9 mouse cellular contexts compared by ENCODE assay signal in the genomic region with DNA sequence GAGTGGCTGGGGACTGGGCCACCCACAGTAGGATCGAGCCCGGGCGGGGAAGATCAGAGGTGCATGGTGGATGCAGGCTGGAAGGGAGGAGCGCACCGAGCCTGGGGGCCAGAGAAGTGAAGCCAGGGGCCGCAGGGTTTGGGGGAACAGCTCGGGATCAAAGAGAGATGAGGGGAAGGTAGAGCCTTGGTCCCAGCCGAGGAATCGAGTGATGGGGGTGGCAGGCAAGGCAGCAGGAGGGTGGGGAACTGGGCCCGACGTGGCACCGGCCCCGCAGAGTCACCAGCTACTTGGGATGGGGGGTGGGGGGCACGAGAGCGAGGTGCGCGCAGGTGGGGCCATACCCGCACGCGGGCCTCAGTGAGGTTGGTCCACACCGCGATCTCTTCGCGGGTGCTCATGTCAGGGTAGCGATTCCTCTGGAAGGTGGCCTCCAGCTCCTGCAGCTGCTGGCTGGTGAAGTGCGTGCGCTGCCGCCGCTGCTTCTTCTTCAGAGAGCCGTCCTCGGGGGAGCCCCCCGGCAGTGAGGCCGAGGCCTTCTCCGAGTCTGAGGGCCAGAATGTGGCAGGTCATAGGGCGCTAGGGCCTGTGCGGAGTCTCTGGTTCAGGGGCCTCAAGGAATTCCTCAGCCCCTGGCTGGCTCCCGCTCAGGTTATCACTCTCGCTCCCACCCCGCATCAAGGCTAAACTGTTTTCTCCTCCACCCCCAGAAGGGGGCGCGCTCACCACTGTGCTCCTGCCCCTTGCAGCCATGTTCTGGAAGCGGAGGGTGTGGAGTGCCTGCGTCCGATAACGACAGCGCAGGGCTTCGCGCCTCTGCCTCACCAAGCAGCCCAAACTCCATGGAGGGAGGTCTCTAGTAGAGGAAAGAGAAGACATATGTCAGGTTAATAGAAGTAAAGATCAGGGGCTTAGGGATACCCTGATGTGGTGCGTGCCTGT. TPM values are rescaled to one million over a fixed set of nuclear protein-coding genes. Genes with fewer than 3 reads are reported as not detected.
DNase-seq lines count a peak whose midpoint lies in the region; ATAC-seq and TF ChIP-seq lines count a peak whose summit lies in the region.
"Had no signal": no experiment of that assay in that cellular context is flagged by ENCODE, and none has a peak within 500 bp of the region (broad histone marks: within the 10 kb centered on the region; RNA-seq: fewer than 3 reads in every experiment).

No protein-coding gene starts in this region.

- peak; percentile 56 for DNase-seq in adrenal gland, adult 8-10 months
- DNase-seq in liver, postnatal 0 days = peak; percentile 88
- peak; percentile 76 for DNase-seq in testis, postnatal 14 days (ENCODE audit: low spot score)

- H3K4me3 ChIP-seq in C2C12 (ENCODE audit: insufficient read depth, poor library complexity, severe bottlenecking) = no peak overlapping the region
- peak overlapping the region; percentile 37; the same call in 1 of the 2 replicates for H3K4me3 ChIP-seq in embryonic fibroblast, embryonic 13.5 days (ENCODE audit: insufficient read depth, low read length)
- H3K4me3 ChIP-seq in heart, embryonic 11.5 days (ENCODE audit: low read depth, low read length) = peak overlapping the region; percentile 58
- H3K4me3 ChIP-seq in kidney, embryonic 14.5 days (ENCODE audit: low read length) = peak overlapping the region; percentile 51
- H3K4me3 ChIP-seq in liver, postnatal 0 days (ENCODE audit: low read depth, low read length) = peak overlapping the region; percentile 55
- peak overlapping the region; percentile 59 for H3K4me3 ChIP-seq in neural tube, embryonic 13.5 days

- TF ChIP-seq EP300 in liver, postnatal 0 days (IDR thresholded peaks at IDR 0.05; ENCODE audit: low read depth) = no peak

- no peaks in the 10 kb centered on the region for H3K27me3 ChIP-seq in C2C12 (ENCODE audit: control insufficient read depth, insufficient read depth, insufficient read length)
- peaks cover 71% of the 10 kb centered on the region for H3K27me3 ChIP-seq in heart, embryonic 11.5 days (ENCODE audit: control insufficient read depth, insufficient read depth, low read length)
- peaks cover 71% of the 10 kb centered on the region for H3K27me3 ChIP-seq in kidney, embryonic 14.5 days (ENCODE audit: control insufficient read depth, insufficient read depth, low read length)
- peaks cover 77% of the 10 kb centered on the region for H3K27me3 ChIP-seq in liver, postnatal 0 days (ENCODE audit: insufficient read depth, low read length)
- peaks cover 94% of the 10 kb centered on the region for H3K27me3 ChIP-seq in neural tube, embryonic 13.5 days

- H3K4me1 ChIP-seq in embryonic fibroblast, embryonic 13.5 days (ENCODE audit: control insufficient read depth, insufficient read depth, low read length) = no peaks in the 10 kb centered on the region
- H3K4me1 ChIP-seq in heart, embryonic 11.5 days (ENCODE audit: control insufficient read depth, insufficient read depth, low read length) = peaks cover 29% of the 10 kb centered on the region
- H3K4me1 ChIP-seq in kidney, embryonic 14.5 days (ENCODE audit: control insufficient read depth, insufficient read depth, low read length) = peaks cover 20% of the 10 kb centered on the region
- H3K4me1 ChIP-seq in liver, postnatal 0 days (ENCODE audit: insufficient read depth) = peaks cover 19% of the 10 kb centered on the region
- peaks cover 34% of the 10 kb centered on the region for H3K4me1 ChIP-seq in neural tube, embryonic 13.5 days (replicated peaks)

- H3K36me3 ChIP-seq in C2C12 (ENCODE audit: control insufficient read depth, insufficient read depth) = no peaks in the 10 kb centered on the region
- H3K36me3 ChIP-seq in heart, embryonic 11.5 days (ENCODE audit: control insufficient read depth, insufficient read depth, low read length) = no peaks in the 10 kb centered on the region
- H3K36me3 ChIP-seq in kidney, embryonic 14.5 days (ENCODE audit: control insufficient read depth, insufficient read depth, low read length) = no peaks in the 10 kb centered on the region
- H3K36me3 ChIP-seq in liver, postnatal 0 days (replicated peaks; ENCODE audit: insufficient read depth, low read length) = no peaks in the 10 kb centered on the region
- no peaks in the 10 kb centered on the region for H3K36me3 ChIP-seq in neural tube, embryonic 13.5 days

- no peak for TF ChIP-seq POLR2A in embryonic fibroblast, embryonic 13.5 days (IDR thresholded peaks at IDR 0.05; ENCODE audit: low read depth, low read length)

- WGBS in heart, embryonic 11.5 days (ENCODE audit: insufficient replicate concordance) = 2% methylated on average over 46 of the region's 49 CpGs
- 2% methylated on average over 49 of the region's 49 CpGs for WGBS in kidney, embryonic 14.5 days
- 2% methylated on average over 41 of the region's 49 CpGs for WGBS in liver, postnatal 0 days (ENCODE audit: insufficient replicate concordance)
- 3% methylated on average over 48 of the region's 49 CpGs for WGBS in neural tube, embryonic 13.5 days

- H3K79me3 ChIP-seq in C2C12 (ENCODE audit: low read depth) = no peaks in the 10 kb centered on the region

- H3K27ac ChIP-seq in embryonic fibroblast, embryonic 13.5 days (ENCODE audit: insufficient read depth, low read length) = no peak overlapping the region
- H3K27ac ChIP-seq in heart, embryonic 11.5 days (ENCODE audit: low read depth, low read length) = no peak overlapping the region
- no peak overlapping the region for H3K27ac ChIP-seq in kidney, embryonic 14.5 days (ENCODE audit: low read depth, low read length)
- no peak overlapping the region for H3K27ac ChIP-seq in liver, postnatal 0 days (ENCODE audit: low read depth)
- H3K27ac ChIP-seq in neural tube, embryonic 13.5 days (replicated peaks) = no peak overlapping the region

- H3K9ac ChIP-seq in heart, embryonic 11.5 days (ENCODE audit: low read depth, low read length) = no peak overlapping the region
- no peak overlapping the region for H3K9ac ChIP-seq in kidney, embryonic 14.5 days (ENCODE audit: low read depth, low read length)
- H3K9ac ChIP-seq in liver, postnatal 0 days (replicated peaks) = peak overlapping the region; percentile 14
- peak overlapping the region; percentile 75 for H3K9ac ChIP-seq in neural tube, embryonic 13.5 days

- peak; percentile 14 for TF ChIP-seq CTCF in C2C12 (IDR thresholded peaks at IDR 0.05; ENCODE audit: control insufficient read depth, insufficient read depth, insufficient read length)
- TF ChIP-seq CTCF in embryonic fibroblast, embryonic 13.5 days (IDR thresholded peaks at IDR 0.05; ENCODE audit: borderline replicate concordance, insufficient read depth, low read length) = peak; percentile 87
- TF ChIP-seq CTCF in liver, postnatal 0 days (IDR thresholded peaks at IDR 0.05; ENCODE audit: low read depth) = peak; percentile 92

- peak; percentile 35; the same call in 1 of the 2 replicates for ATAC-seq in heart, embryonic 11.5 days (replicated peaks; ENCODE audit: insufficient number of reproducible peaks, low FRiP score, low TSS enrichment)
- peak; percentile 4; the same call in 1 of the 2 replicates for ATAC-seq in kidney, embryonic 14.5 days (ENCODE audit: low FRiP score, low TSS enrichment)
- ATAC-seq in liver, postnatal 0 days = peak; percentile 64
- ATAC-seq in neural tube, embryonic 13.5 days (ENCODE audit: low read depth) = no peak; the same call in 1 of the 2 replicates

- no peaks in the 10 kb centered on the region for H3K9me3 ChIP-seq in heart, embryonic 11.5 days (replicated peaks; ENCODE audit: control insufficient read depth, low read length)
- H3K9me3 ChIP-seq in kidney, embryonic 14.5 days (ENCODE audit: control insufficient read depth, low read length) = no peaks in the 10 kb centered on the region
- H3K9me3 ChIP-seq in liver, postnatal 0 days (ENCODE audit: low read length) = no peaks in the 10 kb centered on the region
- H3K9me3 ChIP-seq in neural tube, embryonic 13.5 days = no peaks in the 10 kb centered on the region

- peak overlapping the region; percentile 100 for H3K4me2 ChIP-seq in heart, embryonic 11.5 days
- peak overlapping the region; percentile 99 for H3K4me2 ChIP-seq in kidney, embryonic 14.5 days (replicated peaks; ENCODE audit: low read depth, low read length)
- H3K4me2 ChIP-seq in liver, postnatal 0 days (ENCODE audit: low read depth, low read length) = peak overlapping the region; percentile 92
- peak overlapping the region; percentile 100 for H3K4me2 ChIP-seq in neural tube, embryonic 13.5 days

- no peak overlapping the region for H3ac ChIP-seq in C2C12 (ENCODE audit: control insufficient read depth, insufficient read length, low read depth)

- H3K79me2 ChIP-seq in C2C12 (ENCODE audit: control insufficient read depth, insufficient read depth) = no peaks in the 10 kb centered on the region

TF ChIP-seq in C2C12, 6 proteins besides CTCF, POLR2A, EP300 and RAD21 (continues in another document):
- no peak for TF ChIP-seq USF1 (IDR thresholded peaks at IDR 0.05; ENCODE audit: low read depth)

RNA-seq across cellular contexts. Expression of gene Elovl3, which starts 5.2 kb away (rescaled TPM):
- 0.37 TPM for polyA plus RNA-seq in C2C12 (2012; fragmentation: generic; extraction: Trizol)
- 10 to 100 TPM in 2 of 4 experiments, under 1 TPM in 2; 0.28 to 43.1 (median 15.1) TPM for total RNA-seq in adrenal gland, adult 8-10 months (2022)
- polyA plus RNA-seq in embryonic fibroblast, embryonic 13.5 days (2011; ENCODE audit: insufficient read length, low read depth, missing spikeins) = not detected in 2 replicates
- not detected in 2 replicates for polyA plus RNA-seq in heart, embryonic 11.5 days (2014; fragmentation: Nextera tagmentation; extraction: Ambion mirVana)
- not detected in 2 replicates for polyA plus RNA-seq in kidney, embryonic 14.5 days (2014; fragmentation: Nextera tagmentation; extraction: Ambion mirVana)
- polyA plus RNA-seq in liver, postnatal 0 days (2015; fragmentation: Nextera tagmentation; extraction: Ambion mirVana) = 0.24 and 0.26 TPM in 2 replicates
- polyA plus RNA-seq in neural tube, embryonic 13.5 days (2015; fragmentation: Nextera tagmentation; extraction: Ambion mirVana) = not detected in 2 replicates
- polyA plus RNA-seq: frontal cortex, adult 2 months had no signal

RNA-seq across cellular contexts. Expression of gene Pitx3, which starts 11.2 kb away (rescaled TPM):
- polyA plus RNA-seq in C2C12 (2012; fragmentation: generic; extraction: Trizol) = 8.3 TPM
- total RNA-seq in adrenal gland, adult 8-10 months (2022) = under 1 TPM in 2 of 4 experiments, not detected in 2; 0.17 to 0.35 TPM
- not detected in 2 replicates for polyA plus RNA-seq in embryonic fibroblast, embryonic 13.5 days (2011; ENCODE audit: insufficient read length, low read depth, missing spikeins)
- 0.26 TPM in 1 of 2 replicates, not detected in the other for polyA plus RNA-seq in heart, embryonic 11.5 days (2014; fragmentation: Nextera tagmentation; extraction: Ambion mirVana)
- not detected in 2 replicates for polyA plus RNA-seq in kidney, embryonic 14.5 days (2014; fragmentation: Nextera tagmentation; extraction: Ambion mirVana)
- polyA plus RNA-seq in liver, postnatal 0 days (2015; fragmentation: Nextera tagmentation; extraction: Ambion mirVana) = 0.19 TPM in 1 of 2 replicates, not detected in the other
- 0.17 and 1.4 TPM in 2 replicates for polyA plus RNA-seq in neural tube, embryonic 13.5 days (2015; fragmentation: Nextera tagmentation; extraction: Ambion mirVana)

RNA-seq across cellular contexts. Expression of gene Gbf1, which starts 15.4 kb away (rescaled TPM):
- 40.8 TPM for polyA plus RNA-seq in C2C12 (2012; fragmentation: generic; extraction: Trizol)
- 100 to 1,000 TPM in 1 of 4 experiments, 10 to 100 TPM in 3; 81.0 to 101 (median 85.3) TPM for total RNA-seq in adrenal gland, adult 8-10 months (2022)
- 64.8 and 86.4 TPM in 2 replicates for polyA plus RNA-seq in embryonic fibroblast, embryonic 13.5 days (2011; ENCODE audit: insufficient read length, low read depth, missing spikeins)
- polyA plus RNA-seq in heart, embryonic 11.5 days (2014; fragmentation: Nextera tagmentation; extraction: Ambion mirVana) = 34.0 and 45.7 TPM in 2 replicates
- polyA plus RNA-seq in kidney, embryonic 14.5 days (2014; fragmentation: Nextera tagmentation; extraction: Ambion mirVana) = 29.0 and 50.3 TPM in 2 replicates
- polyA plus RNA-seq in liver, postnatal 0 days (2015; fragmentation: Nextera tagmentation; extraction: Ambion mirVana) = 9.8 and 12.0 TPM in 2 replicates
- 65.2 and 74.1 TPM in 2 replicates for polyA plus RNA-seq in neural tube, embryonic 13.5 days (2015; fragmentation: Nextera tagmentation; extraction: Ambion mirVana)

Comparison
In these comparisons a context has a peak if more than half of its experiments do, and no peak if none do; other contexts are left out.
1. CTCF ChIP-seq: peak in every context shown above with its lines; median percentile 92 in liver, postnatal 0 days; 87 in embryonic fibroblast, embryonic 13.5 days; 14 in C2C12.
2. H3K9ac ChIP-seq: peak in liver, postnatal 0 days (single experiment) and neural tube, embryonic 13.5 days (single experiment); none in heart, embryonic 11.5 days (single experiment) and kidney, embryonic 14.5 days (single experiment).
3. Peak in every context shown above with its lines, with median percentiles within 50 percentile points of each other: DNase-seq and H3K4me2 ChIP-seq.